Mouse (Mus musculus): ENCODE measurements around the gene Utp15. TPM values are rescaled to one million over a fixed set of nuclear protein-coding genes. Genes with fewer than 3 reads are reported as not detected.

Gene Utp15
- polyA plus RNA-seq, 1 experiment, result 22.8 TPM

DNA sequence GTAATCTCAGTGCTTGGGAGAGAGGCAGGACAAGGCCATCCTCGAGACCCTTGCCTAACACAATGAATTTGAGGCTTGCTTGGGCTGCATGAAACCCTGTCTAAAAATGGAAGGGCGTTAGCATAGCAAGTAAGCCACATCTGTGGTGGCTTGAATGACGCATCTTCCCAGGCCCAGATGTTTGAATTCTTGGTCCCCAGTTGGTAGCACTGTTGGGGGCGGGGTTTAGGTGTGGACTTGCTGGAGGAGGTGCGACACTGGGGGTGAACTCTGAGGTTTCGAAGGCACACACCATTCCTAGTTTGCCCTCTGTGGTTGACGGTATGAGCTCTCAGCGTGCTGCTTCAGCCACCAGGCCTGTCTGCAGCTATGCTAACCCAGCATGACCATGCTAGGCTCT lies 28.9 kb upstream of the Utp15 start:
- no peak for DNase-seq (ENCODE audit: low read depth)
- TF ChIP-seq CTCF (IDR thresholded peaks at IDR 0.05; ENCODE audit: borderline replicate concordance, extremely low read depth, insufficient read depth, insufficient read length), result no peak

GRCm38 (mm10) chr13:98290719-98291118 lies 27.9 kb upstream of the Utp15 start:
- no peak for DNase-seq (ENCODE audit: low read depth)
- no peak for TF ChIP-seq CTCF (IDR thresholded peaks at IDR 0.05; ENCODE audit: borderline replicate concordance, extremely low read depth, insufficient read depth, insufficient read length)

DNA sequence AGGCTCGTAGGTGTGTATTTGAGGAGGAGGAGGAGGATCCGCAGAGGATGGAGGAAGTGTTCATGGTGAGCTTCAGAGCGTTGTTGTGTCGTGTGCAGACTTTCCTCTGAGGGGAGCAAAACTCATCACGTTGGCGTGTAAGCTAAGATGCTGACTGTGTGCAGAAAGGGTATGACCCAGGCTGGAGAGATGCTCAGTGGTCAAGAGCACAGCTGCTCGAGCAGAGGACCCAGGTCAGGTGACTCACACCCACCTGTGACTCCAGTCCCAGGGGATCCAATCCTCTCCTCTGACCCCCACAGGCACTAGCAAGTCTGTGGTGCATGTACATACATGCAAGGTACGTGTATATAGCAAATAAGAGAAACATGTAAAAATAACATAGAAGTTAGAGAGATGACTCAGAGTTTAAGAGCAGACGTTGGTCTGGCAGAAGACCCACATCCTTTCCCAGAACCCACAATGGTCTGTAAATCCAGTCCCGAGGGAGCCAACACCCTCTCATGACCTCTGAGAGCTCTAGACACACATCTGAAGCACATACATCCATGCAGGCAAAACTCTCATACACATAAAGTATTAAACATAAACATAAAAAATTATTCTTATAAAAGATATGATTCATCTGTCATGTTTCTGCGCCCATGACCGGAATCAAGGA lies 18.3 kb upstream of the Utp15 start:
- no peak for TF ChIP-seq CTCF (IDR thresholded peaks at IDR 0.05; ENCODE audit: borderline replicate concordance, extremely low read depth, insufficient read depth, insufficient read length)
- no peak for TF ChIP-seq POLR2A (IDR thresholded peaks at IDR 0.05; ENCODE audit: borderline replicate concordance, extremely low read depth, insufficient read depth, insufficient read length, poor library complexity, severe bottlenecking)
- no peak for DNase-seq (ENCODE audit: low read depth)

- no peak for TF ChIP-seq CTCF (IDR thresholded peaks at IDR 0.05; ENCODE audit: borderline replicate concordance, extremely low read depth, insufficient read depth, insufficient read length)
- TF ChIP-seq POLR2A (IDR thresholded peaks at IDR 0.05; ENCODE audit: borderline replicate concordance, extremely low read depth, insufficient read depth, insufficient read length, poor library complexity, severe bottlenecking), result no peak
- DNase-seq (ENCODE audit: low read depth), result no peak
Observed at GRCm38 (mm10) chr13:98279686-98280085, 16.8 kb upstream of the Utp15 start, which contains the start of gene Gm21976. Gene Gm21976, plus strand, starts transcription at chr13:98279887.

DNA sequence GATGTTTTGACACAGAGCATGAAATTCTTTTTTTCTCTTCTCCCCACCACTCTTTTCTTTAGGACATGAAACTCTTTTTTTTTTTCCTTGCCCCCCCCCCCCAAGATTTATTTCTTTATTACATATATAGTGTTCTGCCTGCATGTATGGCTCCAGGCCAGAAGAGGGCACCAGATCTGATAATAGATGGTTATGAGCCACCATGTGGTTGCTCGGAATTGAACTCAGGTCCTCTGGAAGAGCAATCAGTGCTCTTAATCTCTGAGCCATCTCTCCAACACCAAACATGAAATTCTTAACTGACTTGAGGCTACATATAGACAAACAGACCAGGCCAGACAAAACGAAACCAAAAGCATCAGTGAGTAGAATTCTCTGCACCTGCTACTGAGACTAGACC lies 14.7 kb upstream of the Utp15 start:
- TF ChIP-seq CTCF (IDR thresholded peaks at IDR 0.05; ENCODE audit: borderline replicate concordance, extremely low read depth, insufficient read depth, insufficient read length), result no peak
- no peak for TF ChIP-seq POLR2A (IDR thresholded peaks at IDR 0.05; ENCODE audit: borderline replicate concordance, extremely low read depth, insufficient read depth, insufficient read length, poor library complexity, severe bottlenecking)
- DNase-seq (ENCODE audit: low read depth), result no peak

DNA sequence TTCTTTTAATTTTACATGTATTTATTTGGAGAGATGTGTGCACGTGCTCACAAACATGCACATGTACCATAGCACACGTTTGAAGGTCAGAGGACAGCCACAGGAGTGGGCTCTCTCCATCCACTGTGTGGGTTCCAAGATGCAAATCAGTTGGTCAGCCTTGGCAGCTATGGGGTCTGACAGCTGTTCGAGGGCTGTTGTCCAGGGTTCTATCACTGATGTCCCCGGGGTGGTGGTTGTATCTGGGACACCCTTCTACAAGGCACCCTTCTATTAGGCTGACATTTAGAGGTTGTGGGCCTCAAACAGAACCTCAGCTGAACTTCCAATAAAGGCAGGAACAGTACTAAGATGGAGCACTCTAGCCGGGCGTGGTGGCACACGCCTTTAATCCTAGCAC lies 13.4 kb upstream of the Utp15 start:
- TF ChIP-seq CTCF (IDR thresholded peaks at IDR 0.05; ENCODE audit: borderline replicate concordance, extremely low read depth, insufficient read depth, insufficient read length) (no peak), POLR2A (IDR thresholded peaks at IDR 0.05; ENCODE audit: borderline replicate concordance, extremely low read depth, insufficient read depth, insufficient read length, poor library complexity, severe bottlenecking) (no peak)
- no peak for DNase-seq (ENCODE audit: low read depth)

DNA sequence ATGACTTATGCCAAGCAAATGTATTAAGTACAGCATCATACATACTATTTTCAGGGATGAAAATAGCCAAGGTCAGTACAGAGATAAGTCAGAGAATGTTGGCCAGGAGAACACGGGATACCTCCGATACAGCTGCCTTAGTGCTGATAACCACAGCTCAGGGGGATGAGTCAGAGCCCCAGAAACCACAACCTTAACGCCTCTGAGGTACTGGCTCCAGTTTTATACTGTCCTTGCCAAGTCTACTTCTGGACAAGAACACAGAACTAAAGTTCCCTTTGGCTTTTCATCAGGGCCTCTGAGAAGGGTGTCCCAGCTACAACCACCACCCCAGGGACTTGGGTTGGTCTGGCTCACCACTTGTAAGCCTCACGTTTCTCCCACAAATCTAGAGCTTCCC lies 12.8 kb upstream of the Utp15 start:
- DNase-seq (ENCODE audit: low read depth), result no peak
- TF ChIP-seq CTCF (IDR thresholded peaks at IDR 0.05; ENCODE audit: borderline replicate concordance, extremely low read depth, insufficient read depth, insufficient read length) (no peak), POLR2A (IDR thresholded peaks at IDR 0.05; ENCODE audit: borderline replicate concordance, extremely low read depth, insufficient read depth, insufficient read length, poor library complexity, severe bottlenecking) (no peak)

GRCm38 (mm10) chr13:98274023-98274422 lies 11.2 kb upstream of the Utp15 start:
- DNase-seq (ENCODE audit: low read depth), result no peak

DNA sequence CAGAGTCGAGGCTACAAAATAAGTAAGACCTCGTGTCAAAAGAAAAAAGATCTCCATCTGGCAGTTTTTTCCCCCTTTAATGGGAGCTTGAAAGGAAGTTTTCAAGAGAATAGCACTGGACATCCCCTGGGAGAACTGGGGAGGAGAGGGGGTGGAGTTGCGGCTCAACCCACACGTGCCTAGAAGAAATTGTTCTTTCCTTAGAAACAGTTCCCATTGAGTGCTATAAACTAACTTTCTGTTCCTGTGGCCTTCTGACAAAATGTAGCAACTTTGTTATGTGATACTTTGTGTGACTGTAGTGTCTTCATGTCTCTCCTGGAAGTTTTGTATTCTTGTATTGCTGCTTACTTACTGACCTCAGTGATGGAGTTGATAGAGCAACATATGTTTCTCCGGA lies 1.3 kb upstream of the Utp15 start:
- TF ChIP-seq CTCF (IDR thresholded peaks at IDR 0.05; ENCODE audit: borderline replicate concordance, extremely low read depth, insufficient read depth, insufficient read length), result no peak
- DNase-seq (ENCODE audit: low read depth), result peak; percentile 27

More at GRCm38 (mm10) chr13:98274023-98274422, 11.2 kb upstream of the Utp15 start:
- TF ChIP-seq POLR2A (IDR thresholded peaks at IDR 0.05; ENCODE audit: borderline replicate concordance, extremely low read depth, insufficient read depth, insufficient read length, poor library complexity, severe bottlenecking), result no peak
- no peak for TF ChIP-seq CTCF (IDR thresholded peaks at IDR 0.05; ENCODE audit: borderline replicate concordance, extremely low read depth, insufficient read depth, insufficient read length)

DNA sequence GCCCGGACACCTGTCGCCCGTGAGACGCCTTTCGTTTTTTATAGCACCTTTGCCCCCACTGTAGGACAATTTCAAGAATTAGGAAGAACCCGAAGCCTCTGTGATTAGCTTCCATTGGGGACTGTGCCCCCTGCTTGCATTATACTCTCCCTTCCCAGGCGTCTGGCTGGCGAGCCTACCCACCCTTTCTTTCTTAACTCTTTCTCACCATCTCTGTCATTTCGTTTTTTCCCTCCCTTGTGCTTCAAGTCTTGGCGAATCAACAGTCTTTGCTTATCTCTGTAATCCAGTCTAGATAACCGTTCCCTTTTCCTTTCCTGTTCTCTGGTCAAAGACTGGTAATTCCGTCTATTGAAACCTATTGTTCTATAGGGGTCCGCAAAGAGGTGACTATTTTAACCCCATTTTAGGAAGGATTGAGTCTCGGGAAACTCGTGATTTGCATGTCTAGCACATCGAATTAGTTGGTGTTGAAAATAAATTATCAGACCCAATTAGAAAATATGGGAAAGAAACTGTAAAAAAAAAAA lies 682 bp upstream of the Utp15 start:
- DNase-seq (ENCODE audit: low read depth), result no peak
- no peak for TF ChIP-seq CTCF (IDR thresholded peaks at IDR 0.05; ENCODE audit: borderline replicate concordance, extremely low read depth, insufficient read depth, insufficient read length)
- TF ChIP-seq POLR2A (IDR thresholded peaks at IDR 0.05; ENCODE audit: borderline replicate concordance, extremely low read depth, insufficient read depth, insufficient read length, poor library complexity, severe bottlenecking), result no peak

DNA sequence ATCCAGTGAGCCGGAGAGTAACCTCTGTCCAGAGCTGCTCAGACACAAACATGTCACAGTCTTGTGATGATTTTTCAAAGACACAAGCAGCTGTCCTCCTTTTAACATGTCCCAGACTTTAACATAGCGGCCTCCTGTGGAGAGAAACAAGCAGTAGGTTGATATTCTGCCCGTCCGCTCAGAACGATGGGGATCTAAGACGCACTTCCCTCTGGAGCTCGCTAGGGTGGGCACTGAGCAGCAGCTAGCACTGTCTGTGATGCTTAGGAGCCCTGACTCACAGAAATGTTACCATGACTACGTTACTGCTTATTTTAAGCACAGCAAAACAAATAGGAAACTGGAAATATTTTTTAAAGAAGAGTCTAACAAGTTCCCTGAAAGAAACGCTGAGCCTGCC lies 7.9 kb downstream of the Utp15 start:
- no peak for DNase-seq (ENCODE audit: low read depth)
- no peak for TF ChIP-seq CTCF (IDR thresholded peaks at IDR 0.05; ENCODE audit: borderline replicate concordance, extremely low read depth, insufficient read depth, insufficient read length)
- TF ChIP-seq POLR2A (IDR thresholded peaks at IDR 0.05; ENCODE audit: borderline replicate concordance, extremely low read depth, insufficient read depth, insufficient read length, poor library complexity, severe bottlenecking), result no peak

GRCm38 (mm10) chr13:98249594-98249993 lies 13.2 kb downstream of the Utp15 start:
- no peak for DNase-seq (ENCODE audit: low read depth)
- TF ChIP-seq CTCF (IDR thresholded peaks at IDR 0.05; ENCODE audit: borderline replicate concordance, extremely low read depth, insufficient read depth, insufficient read length) (no peak), POLR2A (IDR thresholded peaks at IDR 0.05; ENCODE audit: borderline replicate concordance, extremely low read depth, insufficient read depth, insufficient read length, poor library complexity, severe bottlenecking) (no peak)
